Mouse (Mus musculus) megakaryocyte, embryonic 14.5 days (primary cell): Measurements from ENCODE around the gene Tbcd.

ENCODE experiments used
- FLI1 ChIP-seq: IDR thresholded peaks from 2 replicates; pipeline ENCODE4 v1.6.1; 2012; ENCODE audit warnings: low read length, inconsistent platforms, mixed read lengths
- GATA1 ChIP-seq: IDR thresholded peaks from 3 replicates; pipeline ENCODE4 v1.6.1; 2012; ENCODE audit warnings: mixed read lengths, low read length, inconsistent platforms, borderline replicate concordance

GRCm38 (mm10) chr11:121481129-121481528 lies 29.4 kb downstream of the Tbcd start:
- no peak for TF ChIP-seq GATA1
- no peak for TF ChIP-seq FLI1
